Mouse (Mus musculus) embryonic facial prominence, embryonic 14.5 days (tissue): ENCODE data around the gene 2810006K23Rik. TPM values are rescaled to one million over a fixed set of nuclear protein-coding genes. Genes with fewer than 3 reads are reported as not detected.
"Not testable (repeated sequence)": the region's sequence is repeated elsewhere in the genome, so short reads cannot be mapped to it uniquely, and the experiment has no call there.

Source experiments
- ATAC-seq: fragments of 200-750 bp; cut with Nextera tagmentation; 2 replicates; pipeline ENCODE4 v1.8.0; 2017; ENCODE audit warnings: low read depth, moderate number of reproducible peaks, moderate TSS enrichment
- DNase-seq: peaks from one replicate; pipeline ENCODE4 v3.0.0-alpha.2; 2015; ENCODE audit warnings: low spot score
- H3K27ac ChIP-seq: fragments of 300-500 bp; sonication (generic); replicated peaks from 2 replicates; pipeline ENCODE4 v1.5.1; 2014; ENCODE audit warnings: low read depth, mild to moderate bottlenecking, low read length, moderate library complexity
- H3K27me3 ChIP-seq: fragments of 300-500 bp; sonication (generic); replicated peaks from 2 replicates; pipeline ENCODE4 v1.6.1; 2014; ENCODE audit warnings: low read length; ENCODE audit not compliant: control insufficient read depth, insufficient read depth
- H3K36me3 ChIP-seq: fragments of 300-500 bp; sonication (generic); 2 replicates; pipeline ENCODE4 v1.6.1; 2014; ENCODE audit warnings: low read length, mixed read lengths; ENCODE audit not compliant: control insufficient read depth, insufficient read depth
- H3K4me1 ChIP-seq: fragments of 300-500 bp; sonication (generic); 2 replicates; pipeline ENCODE4 v1.6.1; 2014; ENCODE audit warnings: antibody characterized with exemption, low read length; ENCODE audit not compliant: control insufficient read depth, insufficient read depth
- H3K4me2 ChIP-seq: fragments of 300-500 bp; sonication (generic); 2 replicates; pipeline ENCODE4 v1.6.1; 2014; ENCODE audit warnings: low read depth, mild to moderate bottlenecking, low read length, moderate library complexity, mixed read lengths
- H3K4me3 ChIP-seq: fragments of 300-500 bp; sonication (generic); 2 replicates; pipeline ENCODE4 v1.5.1; 2014; ENCODE audit warnings: low read depth, mild to moderate bottlenecking, low read length
- H3K9ac ChIP-seq: fragments of 300-500 bp; sonication (generic); 2 replicates; pipeline ENCODE4 v1.6.1; 2014; ENCODE audit warnings: low read depth, mild to moderate bottlenecking, low read length, moderate library complexity, mixed read lengths
- H3K9me3 ChIP-seq: fragments of 300-500 bp; sonication (generic); 2 replicates; pipeline ENCODE4 v1.6.1; 2016; ENCODE audit warnings: low read length; ENCODE audit not compliant: control insufficient read depth
- WGBS: fragments of 180-500 bp; shearing (Covaris S2); extraction: QIAGEN DNeasy Blood & Tissue Kit; methylation state at CpG from one replicate; pipeline ENCODE4 v1.1.7; 2014; 5-methylcytosine and 5-hydroxymethylcytosine counted together
- polyA plus RNA-seq: library from polyadenylated mRNA; unstranded; fragments of >200 nt; fragmentation: Nextera tagmentation; extraction: Ambion mirVana; gene quantifications from 2 replicates; pipeline ENCODE4 v1.2.1, GENCODE M21; 2014

Gene 2810006K23Rik
- polyA plus RNA-seq, 1 experiment from 2014 or later: 10.4 TPM

- WGBS: 75% methylated on average over 4 of the region's 4 CpGs
- H3K36me3 ChIP-seq: peaks cover 62% of the 10 kb centered on the region
- H3K9ac ChIP-seq: no peak overlapping the region
- DNase-seq: no peak
- no peak for ATAC-seq
- no peak overlapping the region for H3K4me3 ChIP-seq
- H3K4me2 ChIP-seq: no peak overlapping the region
- H3K27ac ChIP-seq: no peak overlapping the region
- H3K27me3 ChIP-seq: no peaks in the 10 kb centered on the region
- H3K9me3 ChIP-seq: no peaks in the 10 kb centered on the region
- no peaks in the 10 kb centered on the region for H3K4me1 ChIP-seq
Observed at GRCm38 (mm10) chr5:124300132-124300531, 27.8 kb upstream of the 2810006K23Rik start.

GRCm38 (mm10) chr5:124302853-124303252 lies 25.0 kb upstream of the 2810006K23Rik start:
- H3K4me1 ChIP-seq, H3K4me3 ChIP-seq, H3K27ac ChIP-seq, H3K4me2 ChIP-seq, DNase-seq, H3K9me3 ChIP-seq, H3K27me3 ChIP-seq, ATAC-seq, H3K9ac ChIP-seq: not testable (repeated sequence)
- 89% methylated on average over 6 of the region's 6 CpGs for WGBS
- H3K36me3 ChIP-seq: peaks cover 68% of the 10 kb centered on the region

- H3K27me3 ChIP-seq: no peaks in the 10 kb centered on the region
- H3K27ac ChIP-seq: no peak overlapping the region
- ATAC-seq (no peak), DNase-seq (no peak)
- no peaks in the 10 kb centered on the region for H3K4me1 ChIP-seq
- H3K4me3 ChIP-seq: no peak overlapping the region
- H3K9me3 ChIP-seq: peaks cover 5% of the 10 kb centered on the region
- peaks cover 63% of the 10 kb centered on the region for H3K36me3 ChIP-seq
- no peak overlapping the region for H3K9ac ChIP-seq
- WGBS: 94% methylated on average over 10 of the region's 10 CpGs
- no peak overlapping the region for H3K4me2 ChIP-seq
Observed at GRCm38 (mm10) chr5:124309155-124309554, 18.7 kb upstream of the 2810006K23Rik start.

GRCm38 (mm10) chr5:124310091-124310490 lies 17.8 kb upstream of the 2810006K23Rik start:
- H3K27ac ChIP-seq: no peak overlapping the region
- WGBS: 97% methylated on average over 11 of the region's 11 CpGs
- H3K4me2 ChIP-seq: no peak overlapping the region
- no peak overlapping the region for H3K4me3 ChIP-seq
- peaks cover 70% of the 10 kb centered on the region for H3K36me3 ChIP-seq
- no peaks in the 10 kb centered on the region for H3K27me3 ChIP-seq
- peaks cover 5% of the 10 kb centered on the region for H3K9me3 ChIP-seq
- H3K9ac ChIP-seq: no peak overlapping the region
- DNase-seq: no peak
- no peaks in the 10 kb centered on the region for H3K4me1 ChIP-seq
- no peak for ATAC-seq

GRCm38 (mm10) chr5:124315498-124315897 lies 12.4 kb upstream of the 2810006K23Rik start:
- no peaks in the 10 kb centered on the region for H3K4me1 ChIP-seq
- no peak overlapping the region for H3K9ac ChIP-seq
- peaks cover 67% of the 10 kb centered on the region for H3K36me3 ChIP-seq
- H3K4me3 ChIP-seq: no peak overlapping the region
- DNase-seq: no peak
- no peak for ATAC-seq
- no peak overlapping the region for H3K27ac ChIP-seq
- no peaks in the 10 kb centered on the region for H3K27me3 ChIP-seq
- peaks cover 5% of the 10 kb centered on the region for H3K9me3 ChIP-seq
- WGBS: 91% methylated on average over 9 of the region's 9 CpGs
- no peak overlapping the region for H3K4me2 ChIP-seq

- Histone ChIP-seq H3K4me1 (no peaks in the 10 kb centered on the region), H3K4me3 (no peak overlapping the region), H3K9ac (no peak overlapping the region), H3K4me2 (no peak overlapping the region), H3K27me3 (no peaks in the 10 kb centered on the region), H3K9me3 (peaks cover 5% of the 10 kb centered on the region), H3K36me3 (peaks cover 64% of the 10 kb centered on the region), H3K27ac (no peak overlapping the region)
- ATAC-seq (no peak), DNase-seq (no peak)
- 88% methylated on average over 11 of the region's 11 CpGs for WGBS
Observed at GRCm38 (mm10) chr5:124315941-124316340, 11.9 kb upstream of the 2810006K23Rik start.

GRCm38 (mm10) chr5:124317648-124318047 lies 10.2 kb upstream of the 2810006K23Rik start:
- no peak for ATAC-seq
- no peak overlapping the region for H3K27ac ChIP-seq
- no peak overlapping the region for H3K4me2 ChIP-seq
- H3K36me3 ChIP-seq: peaks cover 58% of the 10 kb centered on the region
- no peaks in the 10 kb centered on the region for H3K27me3 ChIP-seq
- no peak overlapping the region for H3K9ac ChIP-seq
- DNase-seq: no peak
- H3K4me3 ChIP-seq: no peak overlapping the region
- no peaks in the 10 kb centered on the region for H3K4me1 ChIP-seq
- no peaks in the 10 kb centered on the region for H3K9me3 ChIP-seq
- WGBS: 92% methylated on average over 7 of the region's 7 CpGs

- Histone ChIP-seq H3K9me3 (no peaks in the 10 kb centered on the region), H3K4me3 (peak overlapping the region; percentile 64), H3K9ac (peak overlapping the region; percentile 73), H3K27ac (peak overlapping the region; percentile 94), H3K36me3 (peaks cover 12% of the 10 kb centered on the region; the same call in 1 of the 2 replicates), H3K4me2 (peak overlapping the region; percentile 61), H3K4me1 (peaks cover 10% of the 10 kb centered on the region), H3K27me3 (no peaks in the 10 kb centered on the region)
- ATAC-seq: no peak
- no peak for DNase-seq
- WGBS: 3% methylated on average over 8 of the region's 8 CpGs
Observed at GRCm38 (mm10) chr5:124326829-124327228, 1.1 kb upstream of the 2810006K23Rik start.

- Histone ChIP-seq H3K4me3 (no peak overlapping the region), H3K4me2 (no peak overlapping the region), H3K36me3 (peaks cover 1% of the 10 kb centered on the region; the same call in 1 of the 2 replicates), H3K27me3 (no peaks in the 10 kb centered on the region), H3K9ac (no peak overlapping the region), H3K9me3 (no peaks in the 10 kb centered on the region), H3K4me1 (peaks cover 10% of the 10 kb centered on the region), H3K27ac (no peak overlapping the region)
- 86% methylated on average over 6 of the region's 6 CpGs for WGBS
- DNase-seq (no peak), ATAC-seq (no peak)
Observed at GRCm38 (mm10) chr5:124330086-124330485, 2.2 kb downstream of the 2810006K23Rik start.
